24 mouse cellular contexts compared by ENCODE assay signal in the genomic region with DNA sequence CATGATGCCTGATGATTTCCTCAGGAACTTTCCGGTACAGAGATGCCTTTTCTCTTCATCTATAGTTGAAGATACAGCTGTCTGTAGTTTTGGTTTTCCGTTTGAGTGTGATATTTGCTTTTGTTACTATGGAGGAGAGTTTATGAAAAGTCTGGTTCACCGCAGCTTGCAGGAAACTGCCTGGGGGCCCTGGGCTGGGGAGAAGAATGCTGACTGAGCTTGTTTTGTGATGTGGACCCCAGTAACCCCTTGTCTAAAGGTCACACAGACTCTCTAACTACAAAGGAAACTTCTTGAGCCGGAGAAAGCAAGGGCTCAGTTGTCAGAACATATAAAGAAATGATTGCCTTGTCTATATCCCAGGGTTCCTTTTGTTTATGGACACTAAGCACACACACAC.
DNase-seq lines count a peak whose midpoint lies in the region; ATAC-seq and TF ChIP-seq lines count a peak whose summit lies in the region.
"Had no signal": no experiment of that assay in that cellular context is flagged by ENCODE, and none has a peak within 500 bp of the region (broad histone marks: within the 10 kb centered on the region; RNA-seq: fewer than 3 reads in every experiment).

No protein-coding gene starts in this region.

- no peaks in the 10 kb centered on the region for H3K36me3 ChIP-seq in hindbrain, embryonic 10.5 days
- no peaks in the 10 kb centered on the region for H3K36me3 ChIP-seq in hindbrain, postnatal 0 days (ENCODE audit: insufficient read depth, low read length)
- no peaks in the 10 kb centered on the region for H3K36me3 ChIP-seq in midbrain, embryonic 11.5 days (ENCODE audit: control insufficient read depth, insufficient read depth, low read length)
- H3K36me3 ChIP-seq in midbrain, embryonic 15.5 days (replicated peaks), result no peaks in the 10 kb centered on the region
- H3K36me3 ChIP-seq in embryonic facial prominence, embryonic 10.5 days (replicated peaks), result no peaks in the 10 kb centered on the region
- H3K36me3 ChIP-seq: embryonic facial prominence, embryonic 13.5 days; embryonic facial prominence, embryonic 15.5 days; forebrain, embryonic 10.5 days; forebrain, embryonic 12.5 days; G1E had no signal

- H3K9me3 ChIP-seq in hindbrain, embryonic 10.5 days, result no peaks in the 10 kb centered on the region
- H3K9me3 ChIP-seq in hindbrain, postnatal 0 days (ENCODE audit: low read length), result no peaks in the 10 kb centered on the region
- H3K9me3 ChIP-seq in midbrain, embryonic 11.5 days (ENCODE audit: control insufficient read depth, low read length), result no peaks in the 10 kb centered on the region
- no peaks in the 10 kb centered on the region for H3K9me3 ChIP-seq in midbrain, embryonic 15.5 days
- no peaks in the 10 kb centered on the region for H3K9me3 ChIP-seq in embryonic facial prominence, embryonic 10.5 days
- H3K9me3 ChIP-seq: embryonic facial prominence, embryonic 13.5 days; embryonic facial prominence, embryonic 15.5 days; forebrain, embryonic 10.5 days; forebrain, embryonic 12.5 days had no signal

- no peak overlapping the region for H3K4me3 ChIP-seq in hindbrain, embryonic 10.5 days
- H3K4me3 ChIP-seq in hindbrain, postnatal 0 days (ENCODE audit: low read length), result no peak overlapping the region
- H3K4me3 ChIP-seq in midbrain, embryonic 11.5 days (ENCODE audit: low read depth, low read length), result no peak overlapping the region
- no peak overlapping the region for H3K4me3 ChIP-seq in midbrain, embryonic 15.5 days
- H3K4me3 ChIP-seq in embryonic facial prominence, embryonic 10.5 days, result no peak overlapping the region
- H3K4me3 ChIP-seq: embryonic facial prominence, embryonic 13.5 days; embryonic facial prominence, embryonic 15.5 days; erythroblast, embryonic 14.5 days; forebrain, embryonic 10.5 days; forebrain, embryonic 12.5 days had no signal

- no peak overlapping the region for H3K9ac ChIP-seq in hindbrain, postnatal 0 days (replicated peaks; ENCODE audit: low read length)
- no peak overlapping the region for H3K9ac ChIP-seq in midbrain, embryonic 11.5 days (ENCODE audit: low read length)
- no peak overlapping the region for H3K9ac ChIP-seq in midbrain, embryonic 15.5 days
- H3K9ac ChIP-seq: embryonic facial prominence, embryonic 13.5 days; embryonic facial prominence, embryonic 15.5 days; forebrain, embryonic 12.5 days had no signal

- H3K4me2 ChIP-seq in hindbrain, postnatal 0 days (ENCODE audit: low read depth, low read length), result no peak overlapping the region
- H3K4me2 ChIP-seq in midbrain, embryonic 11.5 days, result no peak overlapping the region
- H3K4me2 ChIP-seq in midbrain, embryonic 15.5 days, result no peak overlapping the region
- H3K4me2 ChIP-seq: embryonic facial prominence, embryonic 13.5 days; embryonic facial prominence, embryonic 15.5 days; forebrain, embryonic 12.5 days had no signal

- WGBS in hindbrain, embryonic 10.5 days, result 36% methylated on average over 4 of the region's 4 CpGs
- WGBS in hindbrain, postnatal 0 days, result 58% methylated on average over 4 of the region's 4 CpGs
- 48% methylated on average over 4 of the region's 4 CpGs for WGBS in midbrain, embryonic 11.5 days
- 59% methylated on average over 4 of the region's 4 CpGs for WGBS in midbrain, embryonic 15.5 days
- 30% methylated on average over 4 of the region's 4 CpGs for WGBS in embryonic facial prominence, embryonic 10.5 days

- H3K4me1 ChIP-seq in hindbrain, embryonic 10.5 days (replicated peaks), result peaks cover 26% of the 10 kb centered on the region
- 0 out of 2 replicates have a peak, but pooled peaks cover 3% of the 10 kb centered on the region for H3K4me1 ChIP-seq in hindbrain, postnatal 0 days (ENCODE audit: insufficient read depth, low read length)
- peaks cover 6% of the 10 kb centered on the region for H3K4me1 ChIP-seq in midbrain, embryonic 11.5 days (ENCODE audit: control insufficient read depth, insufficient read depth, low read length)
- peaks cover 12% of the 10 kb centered on the region for H3K4me1 ChIP-seq in midbrain, embryonic 15.5 days
- H3K4me1 ChIP-seq in embryonic facial prominence, embryonic 10.5 days, result peaks cover 47% of the 10 kb centered on the region

- 0 out of 2 replicates have a peak, but pooled peaks cover 2% of the 10 kb centered on the region for H3K27me3 ChIP-seq in hindbrain, embryonic 10.5 days (ENCODE audit: insufficient read depth, poor library complexity, severe bottlenecking)
- H3K27me3 ChIP-seq in hindbrain, postnatal 0 days (ENCODE audit: insufficient read depth, low read length), result no peaks in the 10 kb centered on the region
- no peaks in the 10 kb centered on the region for H3K27me3 ChIP-seq in midbrain, embryonic 11.5 days (ENCODE audit: control insufficient read depth, insufficient read depth, low read length)
- no peaks in the 10 kb centered on the region; the same call in 1 of the 2 replicates for H3K27me3 ChIP-seq in midbrain, embryonic 15.5 days (replicated peaks)
- H3K27me3 ChIP-seq in embryonic facial prominence, embryonic 10.5 days (replicated peaks; ENCODE audit: low read depth, poor library complexity, severe bottlenecking), result peaks cover 8% of the 10 kb centered on the region; the same call in 1 of the 2 replicates
- H3K27me3 ChIP-seq: embryonic facial prominence, embryonic 15.5 days; Patski had no signal

- no peak for TF ChIP-seq CTCF in hindbrain, postnatal 0 days (IDR thresholded peaks at IDR 0.05; ENCODE audit: low read depth)

- DNase-seq in hindbrain, embryonic 10.5 days (ENCODE audit: low spot score), result peak; percentile 34
- no peak for DNase-seq in hindbrain, postnatal 0 days (ENCODE audit: low spot score)
- DNase-seq in midbrain, embryonic 11.5 days (ENCODE audit: low spot score, missing footprints), result peak; percentile 57
- DNase-seq in embryonic facial prominence, embryonic 10.5 days (ENCODE audit: low spot score), result peak; percentile 54
- DNase-seq: adrenal gland, adult 8-10 months; adrenal gland, postnatal 14 days; B cell, adult 2 months; cerebellum, adult 11-12 months; cerebellum, adult 2 months; cerebellum, adult 9-10 months; cerebellum, postnatal 10 days; cerebellum, postnatal 25 days had no signal

- peak overlapping the region; percentile 64; the same call in 1 of the 2 replicates for H3K27ac ChIP-seq in hindbrain, embryonic 10.5 days
- H3K27ac ChIP-seq in hindbrain, postnatal 0 days, result no peak overlapping the region
- H3K27ac ChIP-seq in midbrain, embryonic 11.5 days (ENCODE audit: low read depth, low read length), result no peak overlapping the region
- no peak overlapping the region for H3K27ac ChIP-seq in midbrain, embryonic 15.5 days
- H3K27ac ChIP-seq in embryonic facial prominence, embryonic 10.5 days (replicated peaks), result peak overlapping the region; percentile 32; the same call in 1 of the 2 replicates
- H3K27ac ChIP-seq: embryonic facial prominence, embryonic 13.5 days; embryonic facial prominence, embryonic 15.5 days; forebrain, embryonic 10.5 days; forebrain, embryonic 12.5 days had no signal

- no peak for ATAC-seq in hindbrain, postnatal 0 days
- no peak for ATAC-seq in midbrain, embryonic 11.5 days (ENCODE audit: low FRiP score)
- ATAC-seq in midbrain, embryonic 15.5 days (replicated peaks), result no peak
- ATAC-seq: activated CD4-positive, CD25-positive, alpha-beta regulatory T cell, adult 4 months; CD4-positive, CD25-positive, alpha-beta regulatory T cell, adult 4 months; forebrain, embryonic 14.5 days; forebrain, embryonic 16.5 days; Patski had no signal

Comparison
In these comparisons a context has a peak if more than half of its experiments do, and no peak if none do; other contexts are left out.
1. H3K27ac ChIP-seq: peak in hindbrain, embryonic 10.5 days (single experiment) and embryonic facial prominence, embryonic 10.5 days (single experiment); none in hindbrain, postnatal 0 days (single experiment), midbrain, embryonic 11.5 days (single experiment) and midbrain, embryonic 15.5 days (single experiment).